Mouse (Mus musculus): ENCODE data around the gene Hoxb5. TPM values are rescaled to one million over a fixed set of nuclear protein-coding genes. Genes with fewer than 3 reads are reported as not detected.
A peak's percentile ranks its signal among the peaks of the same experiment; 100 is the strongest.

Hoxb5 gene
- polyA plus RNA-seq, 1 experiment from 2014 or later, result 7.5 TPM

DNA sequence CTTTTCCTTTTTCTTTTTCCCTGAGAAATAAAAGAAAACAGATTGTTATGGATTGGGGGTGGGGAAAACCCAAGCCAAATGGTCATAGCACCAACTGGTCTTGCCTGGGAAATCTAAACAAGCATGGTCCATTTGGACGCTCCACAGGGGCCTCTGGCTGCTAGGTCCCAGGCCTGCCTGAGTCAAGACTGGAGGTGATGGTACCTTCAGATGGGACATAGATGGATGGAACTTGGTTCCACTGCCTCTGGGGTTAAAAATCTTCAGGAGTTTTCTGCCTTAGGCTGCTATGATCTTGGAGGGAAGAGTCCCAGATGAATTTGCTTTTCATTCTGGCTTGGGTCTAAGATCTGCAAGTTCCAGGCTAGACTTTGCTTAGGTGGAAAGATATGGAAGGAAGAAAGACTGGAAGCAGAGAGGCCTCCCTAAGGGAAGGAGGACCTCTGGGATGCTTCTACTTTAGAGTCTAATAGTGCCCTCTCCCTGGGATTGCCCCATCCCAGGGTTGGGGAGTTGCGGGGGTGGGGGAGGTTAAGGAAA lies 40.1 kb downstream of the Hoxb5 start:
- peak overlapping the region; percentile 82 for H3K9ac ChIP-seq (ENCODE audit: low read length)
- no peak for ATAC-seq (ENCODE audit: low FRiP score, low TSS enrichment)
- peaks cover 8% of the 10 kb centered on the region for H3K4me1 ChIP-seq (replicated peaks; ENCODE audit: control insufficient read depth, insufficient read depth)
- H3K4me3 ChIP-seq (ENCODE audit: low read depth, low read length), result peak overlapping the region; percentile 22
- H3K9me3 ChIP-seq (ENCODE audit: control insufficient read depth, low read length), result no peaks in the 10 kb centered on the region
- H3K27me3 ChIP-seq (ENCODE audit: control insufficient read depth, insufficient read depth, low read length), result peaks cover 4% of the 10 kb centered on the region; the same call in 1 of the 2 replicates
- peak overlapping the region; percentile 71 for H3K4me2 ChIP-seq (replicated peaks; ENCODE audit: low read depth)
- TF ChIP-seq CTCF (IDR thresholded peaks at IDR 0.05; ENCODE audit: low read depth) (no peak), EP300 (optimal IDR thresholded peaks at IDR 0.05) (no peak)
- WGBS, result 28% methylated on average over 2 of the region's 2 CpGs
- peak overlapping the region; percentile 90 for H3K27ac ChIP-seq (replicated peaks)
- DNase-seq (ENCODE audit: low spot score), result no peak
- H3K36me3 ChIP-seq (ENCODE audit: control insufficient read depth, insufficient read depth, low read length), result no peaks in the 10 kb centered on the region; the same call in 1 of the 2 replicates

- H3K4me1 ChIP-seq (replicated peaks; ENCODE audit: control insufficient read depth, insufficient read depth), result peaks cover 2% of the 10 kb centered on the region; the same call in 1 of the 2 replicates
- peaks cover 4% of the 10 kb centered on the region; the same call in 1 of the 2 replicates for H3K27me3 ChIP-seq (ENCODE audit: control insufficient read depth, insufficient read depth, low read length)
- 19% methylated on average over 33 of the region's 40 CpGs for WGBS
- H3K9me3 ChIP-seq (ENCODE audit: control insufficient read depth, low read length), result no peaks in the 10 kb centered on the region
- peak overlapping the region; percentile 71 for H3K4me2 ChIP-seq (replicated peaks; ENCODE audit: low read depth)
- peak overlapping the region; percentile 82 for H3K9ac ChIP-seq (ENCODE audit: low read length)
- ATAC-seq (ENCODE audit: low FRiP score, low TSS enrichment) (no peak), DNase-seq (ENCODE audit: low spot score) (peak; percentile 26)
- TF ChIP-seq CTCF (IDR thresholded peaks at IDR 0.05; ENCODE audit: low read depth), result no peak
- no peak for TF ChIP-seq EP300 (optimal IDR thresholded peaks at IDR 0.05)
- peak overlapping the region; percentile 90 for H3K27ac ChIP-seq (replicated peaks)
- peak overlapping the region; percentile 17; the same call in 1 of the 2 replicates for H3K4me3 ChIP-seq (ENCODE audit: low read depth, low read length)
- no peaks in the 10 kb centered on the region; the same call in 1 of the 2 replicates for H3K36me3 ChIP-seq (ENCODE audit: control insufficient read depth, insufficient read depth, low read length)
Measured at GRCm38 (mm10) chr11:96344061-96344877, 41.1 kb downstream of the Hoxb5 start.

GRCm38 (mm10) chr11:96344878-96345159 lies 41.7 kb downstream of the Hoxb5 start:
- DNase-seq (ENCODE audit: low spot score) (no peak), ATAC-seq (ENCODE audit: low FRiP score, low TSS enrichment) (no peak)
- peaks cover 4% of the 10 kb centered on the region; the same call in 1 of the 2 replicates for H3K27me3 ChIP-seq (ENCODE audit: control insufficient read depth, insufficient read depth, low read length)
- 0 out of 2 replicates have a peak, but pooled peaks cover 2% of the 10 kb centered on the region for H3K4me1 ChIP-seq (replicated peaks; ENCODE audit: control insufficient read depth, insufficient read depth)
- H3K27ac ChIP-seq (replicated peaks), result peak overlapping the region; percentile 90
- no peaks in the 10 kb centered on the region for H3K9me3 ChIP-seq (ENCODE audit: control insufficient read depth, low read length)
- 20% methylated on average over 5 of the region's 6 CpGs for WGBS
- peak overlapping the region; percentile 71 for H3K4me2 ChIP-seq (replicated peaks; ENCODE audit: low read depth)
- no peaks in the 10 kb centered on the region; the same call in 1 of the 2 replicates for H3K36me3 ChIP-seq (ENCODE audit: control insufficient read depth, insufficient read depth, low read length)
- TF ChIP-seq CTCF (IDR thresholded peaks at IDR 0.05; ENCODE audit: low read depth) (no peak), EP300 (optimal IDR thresholded peaks at IDR 0.05) (no peak)
- peak overlapping the region; percentile 29; the same call in 1 of the 2 replicates for H3K4me3 ChIP-seq (ENCODE audit: low read depth, low read length)
- H3K9ac ChIP-seq (ENCODE audit: low read length), result peak overlapping the region; percentile 82; the same call in 1 of the 2 replicates

GRCm38 (mm10) chr11:96345220-96345892 lies 42.2 kb downstream of the Hoxb5 start:
- peaks cover 4% of the 10 kb centered on the region; the same call in 1 of the 2 replicates for H3K27me3 ChIP-seq (ENCODE audit: control insufficient read depth, insufficient read depth, low read length)
- DNase-seq (ENCODE audit: low spot score), result no peak

DNA sequence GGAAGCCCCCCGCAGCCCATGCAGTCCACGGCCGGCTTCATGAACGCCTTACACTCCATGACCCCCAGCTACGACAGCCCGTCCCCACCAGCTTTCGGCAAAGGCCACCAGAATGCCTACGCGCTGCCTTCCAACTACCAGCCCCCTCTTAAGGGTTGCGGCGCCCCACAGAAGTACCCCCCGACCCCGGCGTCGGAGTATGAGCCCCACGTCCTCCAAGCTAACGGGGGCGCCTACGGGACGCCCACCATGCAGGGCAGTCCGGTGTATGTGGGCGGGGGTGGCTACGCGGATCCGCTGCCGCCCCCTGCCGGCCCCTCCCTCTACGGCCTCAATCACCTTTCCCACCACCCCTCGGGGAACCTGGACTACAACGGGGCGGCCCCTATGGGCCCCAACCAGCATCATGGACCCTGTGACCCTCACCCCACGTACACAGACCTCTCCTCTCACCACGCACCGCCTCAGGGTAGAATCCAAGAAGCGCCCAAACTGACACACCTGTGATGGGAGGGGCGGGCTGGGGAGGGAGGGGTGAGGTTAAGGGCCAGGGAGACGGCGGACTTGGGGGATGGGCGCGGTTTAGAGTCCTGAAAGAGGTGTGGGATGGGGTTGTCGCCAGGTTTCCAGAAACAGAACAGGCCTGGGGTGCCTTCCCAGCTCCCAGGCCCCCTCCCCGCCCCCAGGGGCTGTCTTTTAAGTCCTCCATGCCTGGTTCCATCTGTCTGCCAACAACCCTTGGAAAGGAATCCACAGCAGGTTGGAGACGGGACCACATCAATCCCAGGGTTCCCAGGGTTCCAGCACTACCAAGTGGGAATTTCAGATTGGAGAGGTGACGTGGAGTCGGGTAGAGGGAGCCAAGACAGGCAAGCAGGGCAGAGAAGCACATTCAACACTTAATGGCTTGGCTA lies 43.0 kb downstream of the Hoxb5 start:
- no peak for DNase-seq (ENCODE audit: low spot score)
- Histone ChIP-seq H3K9ac (ENCODE audit: low read length) (peak overlapping the region; percentile 57), H3K9me3 (ENCODE audit: control insufficient read depth, low read length) (no peaks in the 10 kb centered on the region), H3K4me3 (ENCODE audit: low read depth, low read length) (peak overlapping the region; percentile 29), H3K27me3 (ENCODE audit: control insufficient read depth, insufficient read depth, low read length) (peaks cover 4% of the 10 kb centered on the region; the same call in 1 of the 2 replicates), H3K4me1 (replicated peaks; ENCODE audit: control insufficient read depth, insufficient read depth) (0 out of 2 replicates have a peak, but pooled peaks cover 2% of the 10 kb centered on the region), H3K4me2 (replicated peaks; ENCODE audit: low read depth) (peak overlapping the region; percentile 71), H3K27ac (replicated peaks) (peak overlapping the region; percentile 90), H3K36me3 (ENCODE audit: control insufficient read depth, insufficient read depth, low read length) (no peaks in the 10 kb centered on the region; the same call in 1 of the 2 replicates)
- peak; percentile 25; the same call in 1 of the 2 replicates for ATAC-seq (ENCODE audit: low FRiP score, low TSS enrichment)
- WGBS, result 7% methylated on average over 44 of the region's 45 CpGs
- TF ChIP-seq CTCF (IDR thresholded peaks at IDR 0.05; ENCODE audit: low read depth), result peak; percentile 37; the same call in 1 of the 2 replicates
- no peak for TF ChIP-seq EP300 (optimal IDR thresholded peaks at IDR 0.05)

More at GRCm38 (mm10) chr11:96345220-96345892, 42.2 kb downstream of the Hoxb5 start:
- Histone ChIP-seq H3K4me3 (ENCODE audit: low read depth, low read length) (peak overlapping the region; percentile 29), H3K9ac (ENCODE audit: low read length) (peak overlapping the region; percentile 57), H3K27ac (replicated peaks) (peak overlapping the region; percentile 90), H3K4me1 (replicated peaks; ENCODE audit: control insufficient read depth, insufficient read depth) (0 out of 2 replicates have a peak, but pooled peaks cover 2% of the 10 kb centered on the region), H3K9me3 (ENCODE audit: control insufficient read depth, low read length) (no peaks in the 10 kb centered on the region), H3K4me2 (replicated peaks; ENCODE audit: low read depth) (peak overlapping the region; percentile 71), H3K36me3 (ENCODE audit: control insufficient read depth, insufficient read depth, low read length) (no peaks in the 10 kb centered on the region; the same call in 1 of the 2 replicates)
- TF ChIP-seq EP300 (optimal IDR thresholded peaks at IDR 0.05) (no peak), CTCF (IDR thresholded peaks at IDR 0.05; ENCODE audit: low read depth) (no peak)
- ATAC-seq (ENCODE audit: low FRiP score, low TSS enrichment), result no peak
- WGBS, result 3% methylated on average over 42 of the region's 56 CpGs

Measured in stomach, postnatal 0 days (tissue).